Mouse (Mus musculus): ENCODE measurements around the gene Slc34a3. TPM values are rescaled to one million over a fixed set of nuclear protein-coding genes. Genes with fewer than 3 reads are reported as not detected.
A peak's percentile ranks its signal among the peaks of the same experiment; 100 is the strongest.

The Slc34a3 gene
- polyA plus RNA-seq, 1 experiment from 2014 or later, result 34.0 TPM

DNA sequence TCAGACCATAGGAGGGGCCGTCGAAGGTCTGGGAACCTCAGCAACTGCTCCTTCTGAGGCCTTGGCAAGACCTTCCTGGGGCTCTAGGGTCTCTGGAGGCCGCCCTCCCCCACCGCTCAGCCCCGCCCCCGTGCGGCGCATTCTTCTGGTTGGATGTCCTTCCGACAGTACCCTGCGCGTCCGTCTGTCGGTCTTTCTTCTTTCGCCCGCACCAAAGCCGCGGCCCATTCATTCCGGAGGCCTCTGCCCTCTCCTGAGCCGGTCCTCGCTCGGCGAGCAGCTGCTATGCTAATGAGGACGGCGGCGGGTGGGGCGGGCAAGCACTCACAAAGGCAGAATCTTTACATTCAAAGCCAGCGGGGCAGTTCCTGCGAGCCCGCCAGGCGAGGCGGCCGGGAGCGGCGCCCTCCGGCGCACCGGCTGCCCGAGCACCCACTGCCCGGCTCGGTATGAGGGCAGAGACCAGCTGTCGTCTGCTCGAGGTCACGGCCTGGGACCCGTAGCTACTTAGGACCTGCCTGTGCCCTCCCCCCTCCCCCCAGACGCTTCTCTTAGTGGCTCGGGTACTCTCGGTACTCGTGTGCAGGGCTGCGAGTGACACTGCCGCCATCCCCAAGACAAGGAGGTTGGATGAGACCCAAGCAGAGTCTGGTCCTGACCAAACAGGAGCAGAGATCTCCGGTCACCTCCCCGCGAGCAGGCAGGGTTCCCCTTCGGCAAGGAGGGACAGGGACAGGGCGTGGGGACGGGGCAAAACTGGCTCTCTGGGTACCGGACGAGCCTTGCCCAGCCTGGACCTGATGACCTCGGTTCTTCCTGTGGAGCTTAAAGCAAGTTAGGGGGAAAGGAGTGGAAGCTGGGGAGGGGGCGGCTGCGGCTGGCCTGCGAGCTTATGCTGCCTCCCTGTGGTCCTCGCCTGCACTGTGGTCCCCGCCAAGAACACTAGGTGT lies 48.3 kb downstream of the Slc34a3 start:
- peak; percentile 82 for TF ChIP-seq CTCF (IDR thresholded peaks at IDR 0.05; ENCODE audit: low read depth)
- Histone ChIP-seq H3K9ac (ENCODE audit: low read depth, low read length) (peak overlapping the region; percentile 59), H3K4me3 (ENCODE audit: low read depth, low read length) (peak overlapping the region; percentile 48), H3K9me3 (ENCODE audit: control insufficient read depth) (no peaks in the 10 kb centered on the region), H3K27ac (ENCODE audit: low read depth, low read length) (peak overlapping the region; percentile 64), H3K27me3 (replicated peaks; ENCODE audit: control insufficient read depth, insufficient read depth, low read length) (no peaks in the 10 kb centered on the region), H3K4me2 (replicated peaks; ENCODE audit: low read depth) (peak overlapping the region; percentile 91), H3K36me3 (ENCODE audit: control insufficient read depth, insufficient read depth) (no peaks in the 10 kb centered on the region), H3K4me1 (replicated peaks; ENCODE audit: control insufficient read depth, insufficient read depth, low read length) (peaks cover 2% of the 10 kb centered on the region; the same call in 1 of the 2 replicates)
- peak; percentile 42 for ATAC-seq
- 2% methylated on average over 64 of the region's 64 CpGs for WGBS

- no peak for ATAC-seq
- Histone ChIP-seq H3K27ac (ENCODE audit: low read depth, low read length) (no peak overlapping the region), H3K9ac (ENCODE audit: low read depth, low read length) (no peak overlapping the region), H3K4me3 (ENCODE audit: low read depth, low read length) (no peak overlapping the region), H3K36me3 (ENCODE audit: control insufficient read depth, insufficient read depth) (no peaks in the 10 kb centered on the region), H3K4me1 (replicated peaks; ENCODE audit: control insufficient read depth, insufficient read depth, low read length) (peaks cover 5% of the 10 kb centered on the region; the same call in 1 of the 2 replicates), H3K27me3 (replicated peaks; ENCODE audit: control insufficient read depth, insufficient read depth, low read length) (no peaks in the 10 kb centered on the region), H3K9me3 (ENCODE audit: control insufficient read depth) (no peaks in the 10 kb centered on the region), H3K4me2 (replicated peaks; ENCODE audit: low read depth) (no peak overlapping the region)
- no peak for TF ChIP-seq CTCF (IDR thresholded peaks at IDR 0.05; ENCODE audit: low read depth)
- 96% methylated on average over 7 of the region's 7 CpGs for WGBS
Measured at GRCm38 (mm10) chr2:25184496-25184895, 49.7 kb downstream of the Slc34a3 start.

GRCm38 (mm10) chr2:25183336-25183735 lies 50.8 kb downstream of the Slc34a3 start:
- H3K9ac ChIP-seq (ENCODE audit: low read depth, low read length), result no peak overlapping the region
- no peaks in the 10 kb centered on the region for H3K36me3 ChIP-seq (ENCODE audit: control insufficient read depth, insufficient read depth)
- TF ChIP-seq CTCF (IDR thresholded peaks at IDR 0.05; ENCODE audit: low read depth), result no peak
- no peak for ATAC-seq
- H3K4me3 ChIP-seq (ENCODE audit: low read depth, low read length), result peak overlapping the region; percentile 64; the same call in 1 of the 2 replicates
- H3K27ac ChIP-seq (ENCODE audit: low read depth, low read length), result no peak overlapping the region
- H3K27me3 ChIP-seq (replicated peaks; ENCODE audit: control insufficient read depth, insufficient read depth, low read length), result no peaks in the 10 kb centered on the region
- H3K4me1 ChIP-seq (replicated peaks; ENCODE audit: control insufficient read depth, insufficient read depth, low read length), result peaks cover 8% of the 10 kb centered on the region; the same call in 1 of the 2 replicates
- H3K4me2 ChIP-seq (replicated peaks; ENCODE audit: low read depth), result peak overlapping the region; percentile 92
- 64% methylated on average over 2 of the region's 2 CpGs for WGBS
- H3K9me3 ChIP-seq (ENCODE audit: control insufficient read depth), result no peaks in the 10 kb centered on the region

DNA sequence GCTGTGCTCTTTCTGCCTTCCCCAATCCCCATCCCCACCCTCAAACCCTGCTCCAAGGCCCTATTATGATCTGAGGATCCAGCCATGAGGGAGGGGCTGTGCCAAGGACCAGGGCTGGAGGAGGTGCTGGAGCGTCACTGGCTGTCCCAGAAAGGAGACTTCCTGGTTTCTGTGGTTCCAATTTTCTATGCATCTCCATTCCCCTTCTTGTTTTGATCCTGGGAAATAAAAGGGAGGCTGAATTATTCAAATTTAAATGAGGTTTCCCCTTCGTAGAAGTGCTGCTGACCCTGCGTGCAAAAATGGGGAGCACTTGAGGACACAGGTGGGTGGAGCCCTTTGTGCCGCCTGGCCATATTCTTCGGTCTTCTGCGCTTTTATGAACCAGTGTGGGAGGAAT lies 51.5 kb downstream of the Slc34a3 start:
- H3K9me3 ChIP-seq (ENCODE audit: control insufficient read depth), result no peaks in the 10 kb centered on the region

DNA sequence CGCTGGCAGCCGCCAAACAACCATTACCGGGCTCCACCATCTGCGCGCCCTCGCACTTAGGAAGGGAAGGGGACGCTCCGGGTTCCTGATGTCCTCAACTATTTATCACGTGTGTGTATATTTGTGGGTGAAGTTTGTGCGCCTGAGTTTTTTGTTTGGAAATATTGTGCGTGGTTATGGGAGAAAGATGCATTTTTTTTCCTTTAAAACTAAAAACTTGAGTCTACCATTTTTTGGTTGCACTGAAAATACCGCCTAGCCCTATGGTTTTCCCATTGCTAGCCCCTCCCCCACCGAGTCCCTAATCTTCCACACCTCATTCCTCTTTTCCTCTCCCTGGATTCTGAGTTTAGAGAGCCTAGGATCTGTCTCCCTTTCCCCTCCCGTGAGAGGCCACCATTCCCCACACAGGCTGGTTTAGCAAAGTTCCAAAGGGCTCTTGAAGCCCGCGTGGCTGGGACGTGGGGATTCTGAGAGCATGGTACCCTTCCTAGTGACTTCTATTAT lies 52.2 kb downstream of the Slc34a3 start:
- Histone ChIP-seq H3K4me2 (replicated peaks; ENCODE audit: low read depth) (peak overlapping the region; percentile 92), H3K36me3 (ENCODE audit: control insufficient read depth, insufficient read depth) (no peaks in the 10 kb centered on the region), H3K27ac (ENCODE audit: low read depth, low read length) (peak overlapping the region; percentile 95), H3K4me1 (replicated peaks; ENCODE audit: control insufficient read depth, insufficient read depth, low read length) (peaks cover 11% of the 10 kb centered on the region; the same call in 1 of the 2 replicates), H3K9ac (ENCODE audit: low read depth, low read length) (peak overlapping the region; percentile 65), H3K27me3 (replicated peaks; ENCODE audit: control insufficient read depth, insufficient read depth, low read length) (no peaks in the 10 kb centered on the region), H3K4me3 (ENCODE audit: low read depth, low read length) (peak overlapping the region; percentile 64), H3K9me3 (ENCODE audit: control insufficient read depth) (no peaks in the 10 kb centered on the region)
- WGBS, result under 1% methylated on average over 17 of the region's 17 CpGs
- no peak for ATAC-seq
- TF ChIP-seq CTCF (IDR thresholded peaks at IDR 0.05; ENCODE audit: low read depth), result no peak

More for the DNA sequence above, 51.5 kb downstream of the Slc34a3 start:
- Histone ChIP-seq H3K36me3 (ENCODE audit: control insufficient read depth, insufficient read depth) (no peaks in the 10 kb centered on the region), H3K27ac (ENCODE audit: low read depth, low read length) (no peak overlapping the region), H3K4me3 (ENCODE audit: low read depth, low read length) (peak overlapping the region; percentile 64), H3K9ac (ENCODE audit: low read depth, low read length) (peak overlapping the region; percentile 35; the same call in 1 of the 2 replicates), H3K27me3 (replicated peaks; ENCODE audit: control insufficient read depth, insufficient read depth, low read length) (no peaks in the 10 kb centered on the region), H3K4me2 (replicated peaks; ENCODE audit: low read depth) (peak overlapping the region; percentile 92), H3K4me1 (replicated peaks; ENCODE audit: control insufficient read depth, insufficient read depth, low read length) (peaks cover 11% of the 10 kb centered on the region; the same call in 1 of the 2 replicates)
- no peak for ATAC-seq
- TF ChIP-seq CTCF (IDR thresholded peaks at IDR 0.05; ENCODE audit: low read depth), result no peak
- 14% methylated on average over 6 of the region's 6 CpGs for WGBS

All from intestine, postnatal 0 days (tissue).